Mouse (Mus musculus) MN1 (cell line): ENCODE results near the gene Ssh2.
"Not testable (repeated sequence)": the region's sequence is repeated elsewhere in the genome, so short reads cannot be mapped to it uniquely, and the experiment has no call there.

Experiments used
- DNase-seq: peaks from one replicate; pipeline ENCODE4 v3.0.0-alpha.2; 2016; ENCODE audit warnings: low spot score

The Ssh2 gene

GRCm38 (mm10) chr11:77348142-77348741 is 132.2 kb downstream of the Ssh2 start:
- no peak for DNase-seq

- DNase-seq, result no peak
These were observed 132.9 kb downstream of the Ssh2 start for GRCm38 (mm10) chr11:77348985-77349384.

GRCm38 (mm10) chr11:77349698-77350097 is 133.6 kb downstream of the Ssh2 start:
- no peak for DNase-seq

GRCm38 (mm10) chr11:77355055-77355454 is 139.0 kb downstream of the Ssh2 start:
- no peak for DNase-seq

GRCm38 (mm10) chr11:77357839-77358238 is 141.8 kb downstream of the Ssh2 start:
- no peak for DNase-seq

GRCm38 (mm10) chr11:77363476-77363875 is 147.4 kb downstream of the Ssh2 start:
- DNase-seq, result no peak

- DNase-seq, result no peak
These were observed 148.3 kb downstream of the Ssh2 start for GRCm38 (mm10) chr11:77364376-77364775.

GRCm38 (mm10) chr11:77365706-77366386 is 149.8 kb downstream of the Ssh2 start:
- no peak for DNase-seq

- no peak for DNase-seq
These were observed 151.6 kb downstream of the Ssh2 start for GRCm38 (mm10) chr11:77367541-77368270.

- DNase-seq, result no peak
These were observed 153.2 kb downstream of the Ssh2 start for GRCm38 (mm10) chr11:77369188-77369840.

GRCm38 (mm10) chr11:77369841-77370191 is 153.7 kb downstream of the Ssh2 start:
- DNase-seq, result no peak

- DNase-seq, result no peak
These were observed 155.0 kb downstream of the Ssh2 start for GRCm38 (mm10) chr11:77371088-77371487.

- DNase-seq, result no peak
These were observed 155.6 kb downstream of the Ssh2 start for GRCm38 (mm10) chr11:77371696-77372095.

GRCm38 (mm10) chr11:77372196-77372904 is 156.3 kb downstream of the Ssh2 start:
- no peak for DNase-seq

GRCm38 (mm10) chr11:77378622-77379021 is 162.5 kb downstream of the Ssh2 start:
- no peak for DNase-seq

- no peak for DNase-seq
These were observed 165.1 kb downstream of the Ssh2 start for GRCm38 (mm10) chr11:77381174-77381573.

GRCm38 (mm10) chr11:77384151-77384550 is 168.1 kb downstream of the Ssh2 start:
- no peak for DNase-seq

- no peak for DNase-seq
These were observed 169.9 kb downstream of the Ssh2 start for GRCm38 (mm10) chr11:77385706-77386690.

GRCm38 (mm10) chr11:77388197-77388596 is 172.1 kb downstream of the Ssh2 start:
- DNase-seq, result not testable (repeated sequence)

GRCm38 (mm10) chr11:77395539-77395938 is 179.5 kb downstream of the Ssh2 start:
- no peak for DNase-seq

- DNase-seq, result no peak
These were observed 186.4 kb downstream of the Ssh2 start for GRCm38 (mm10) chr11:77402508-77402907.
